Mouse (Mus musculus): Measurements from ENCODE around the gene Haus8. TPM values are rescaled to one million over a fixed set of nuclear protein-coding genes. Genes with fewer than 3 reads are reported as not detected.
"Not testable (repeated sequence)": the region's sequence is repeated elsewhere in the genome, so short reads cannot be mapped to it uniquely, and the experiment has no call there.

Haus8 gene
- total RNA-seq, 1 experiment from 2014 or later, result 73.5 TPM

- ATAC-seq (replicated peaks; ENCODE audit: insufficient number of reproducible peaks, low FRiP score, low TSS enrichment, poor library complexity, severe bottlenecking), result no peak
Measured at GRCm38 (mm10) chr8:71290211-71290610, 17.5 kb upstream of the Haus8 start.

- ATAC-seq (replicated peaks; ENCODE audit: insufficient number of reproducible peaks, low FRiP score, low TSS enrichment, poor library complexity, severe bottlenecking), result peak; percentile 18; the same call in 1 of the 2 replicates
Measured at GRCm38 (mm10) chr8:71289098-71289497, 16.4 kb upstream of the Haus8 start.

GRCm38 (mm10) chr8:71288441-71288949 lies 15.8 kb upstream of the Haus8 start:
- ATAC-seq (replicated peaks; ENCODE audit: insufficient number of reproducible peaks, low FRiP score, low TSS enrichment, poor library complexity, severe bottlenecking), result 0 out of 2 replicates have a peak, but pooled peaks have one; percentile 24

GRCm38 (mm10) chr8:71286223-71286622 lies 13.5 kb upstream of the Haus8 start:
- peak; percentile 69 for ATAC-seq (replicated peaks; ENCODE audit: insufficient number of reproducible peaks, low FRiP score, low TSS enrichment, poor library complexity, severe bottlenecking)

GRCm38 (mm10) chr8:71282621-71283020 lies 9.9 kb upstream of the Haus8 start:
- ATAC-seq (replicated peaks; ENCODE audit: insufficient number of reproducible peaks, low FRiP score, low TSS enrichment, poor library complexity, severe bottlenecking), result no peak

GRCm38 (mm10) chr8:71281731-71282130 lies 9.0 kb upstream of the Haus8 start:
- not testable (repeated sequence) for ATAC-seq (replicated peaks; ENCODE audit: insufficient number of reproducible peaks, low FRiP score, low TSS enrichment, poor library complexity, severe bottlenecking)

GRCm38 (mm10) chr8:71279409-71279808 lies 6.7 kb upstream of the Haus8 start:
- not testable (repeated sequence) for ATAC-seq (replicated peaks; ENCODE audit: insufficient number of reproducible peaks, low FRiP score, low TSS enrichment, poor library complexity, severe bottlenecking)

GRCm38 (mm10) chr8:71276166-71276565 lies 3.4 kb upstream of the Haus8 start:
- no peak for ATAC-seq (replicated peaks; ENCODE audit: insufficient number of reproducible peaks, low FRiP score, low TSS enrichment, poor library complexity, severe bottlenecking)

- no peak for ATAC-seq (replicated peaks; ENCODE audit: insufficient number of reproducible peaks, low FRiP score, low TSS enrichment, poor library complexity, severe bottlenecking)
Measured at GRCm38 (mm10) chr8:71274478-71274877, 1.7 kb upstream of the Haus8 start.

GRCm38 (mm10) chr8:71273151-71273510 lies 397 bp upstream of the Haus8 start:
- peak; percentile 9; the same call in 1 of the 2 replicates for ATAC-seq (replicated peaks; ENCODE audit: insufficient number of reproducible peaks, low FRiP score, low TSS enrichment, poor library complexity, severe bottlenecking)

GRCm38 (mm10) chr8:71271630-71272029 lies 1.1 kb downstream of the Haus8 start:
- ATAC-seq (replicated peaks; ENCODE audit: insufficient number of reproducible peaks, low FRiP score, low TSS enrichment, poor library complexity, severe bottlenecking), result no peak

GRCm38 (mm10) chr8:71268286-71268685 lies 4.4 kb downstream of the Haus8 start:
- ATAC-seq (replicated peaks; ENCODE audit: insufficient number of reproducible peaks, low FRiP score, low TSS enrichment, poor library complexity, severe bottlenecking), result not testable (repeated sequence)

- ATAC-seq (replicated peaks; ENCODE audit: insufficient number of reproducible peaks, low FRiP score, low TSS enrichment, poor library complexity, severe bottlenecking), result no peak
Measured at GRCm38 (mm10) chr8:71267690-71268089, 5.0 kb downstream of the Haus8 start.

- ATAC-seq (replicated peaks; ENCODE audit: insufficient number of reproducible peaks, low FRiP score, low TSS enrichment, poor library complexity, severe bottlenecking), result no peak
Measured at GRCm38 (mm10) chr8:71261234-71261633, 11.5 kb downstream of the Haus8 start.

GRCm38 (mm10) chr8:71256545-71257232 lies 16.0 kb downstream of the Haus8 start:
- no peak for ATAC-seq (replicated peaks; ENCODE audit: insufficient number of reproducible peaks, low FRiP score, low TSS enrichment, poor library complexity, severe bottlenecking)

- ATAC-seq (replicated peaks; ENCODE audit: insufficient number of reproducible peaks, low FRiP score, low TSS enrichment, poor library complexity, severe bottlenecking), result no peak
Measured at GRCm38 (mm10) chr8:71248203-71248602, 24.5 kb downstream of the Haus8 start.

GRCm38 (mm10) chr8:71242757-71243156 lies 30.0 kb downstream of the Haus8 start:
- ATAC-seq (replicated peaks; ENCODE audit: insufficient number of reproducible peaks, low FRiP score, low TSS enrichment, poor library complexity, severe bottlenecking), result no peak

- no peak for ATAC-seq (replicated peaks; ENCODE audit: insufficient number of reproducible peaks, low FRiP score, low TSS enrichment, poor library complexity, severe bottlenecking)
Measured at GRCm38 (mm10) chr8:71224560-71224959, 48.2 kb downstream of the Haus8 start.

- ATAC-seq (replicated peaks; ENCODE audit: insufficient number of reproducible peaks, low FRiP score, low TSS enrichment, poor library complexity, severe bottlenecking), result not testable (repeated sequence)
Measured at GRCm38 (mm10) chr8:71214266-71214665, 58.5 kb downstream of the Haus8 start.

- ATAC-seq (replicated peaks; ENCODE audit: insufficient number of reproducible peaks, low FRiP score, low TSS enrichment, poor library complexity, severe bottlenecking), result peak; percentile 84
Measured at GRCm38 (mm10) chr8:71205541-71205967, 67.2 kb downstream of the Haus8 start.
